Mouse (Mus musculus) ES-E14 (cell line): Measurements from ENCODE around the gene Ttll5.

Experiments used
- CHD2 ChIP-seq: IDR thresholded peaks from 2 replicates; pipeline ENCODE4 v1.6.1; 2014; ENCODE audit warnings: mild to moderate bottlenecking, low read depth, low read length, inconsistent platforms
- HCFC1 ChIP-seq: IDR thresholded peaks from 2 replicates; pipeline ENCODE4 v1.6.1; 2012; ENCODE audit warnings: low read length, inconsistent platforms, borderline replicate concordance; ENCODE audit not compliant: insufficient read depth
- MAFK ChIP-seq: IDR thresholded peaks from 2 replicates; pipeline ENCODE4 v1.6.1; 2014; ENCODE audit warnings: mild to moderate bottlenecking, low read depth, low read length, inconsistent platforms; ENCODE audit not compliant: insufficient read depth
- ZC3H11A ChIP-seq: IDR thresholded peaks from 2 replicates; pipeline ENCODE4 v1.6.1; 2012; ENCODE audit warnings: low read depth, mild to moderate bottlenecking, inconsistent platforms, low read length, borderline replicate concordance
- ZNF384 ChIP-seq: IDR thresholded peaks from 2 replicates; pipeline ENCODE4 v1.6.1; 2012; ENCODE audit warnings: low read depth, low read length, inconsistent platforms

DNA sequence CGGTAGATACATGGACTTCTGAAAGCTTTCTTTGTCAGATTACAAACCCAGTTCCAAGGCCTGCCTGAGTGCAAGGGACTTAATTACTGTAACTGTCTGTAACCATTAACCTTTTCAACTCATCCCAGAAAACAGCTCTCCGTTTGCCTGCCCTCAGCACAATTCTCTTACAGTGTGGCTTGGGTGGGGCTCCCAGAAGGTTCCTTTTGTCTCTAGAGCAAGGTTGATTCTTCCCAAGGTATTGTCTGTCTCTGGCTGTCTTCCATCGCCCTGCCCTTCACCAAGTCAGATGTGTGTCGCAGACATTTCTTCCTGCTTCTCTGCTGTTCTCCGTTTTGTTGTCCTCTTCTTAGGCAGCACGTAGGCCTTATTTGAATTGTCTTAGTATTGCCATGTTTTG is 125.2 kb downstream of the Ttll5 start:
- no peak for TF ChIP-seq ZC3H11A
- TF ChIP-seq ZNF384: no peak
- no peak for TF ChIP-seq CHD2
- TF ChIP-seq HCFC1: no peak
- peak; percentile 11; the same call in 1 of the 2 replicates for TF ChIP-seq MAFK
